12 mouse cellular contexts compared by ENCODE assay signal in genomic region chr15:95963124-95963482, GRCm38 (mm10).
DNase-seq lines count a peak whose midpoint lies in the region; ATAC-seq and TF ChIP-seq lines count a peak whose summit lies in the region.
"Had no signal": no experiment of that assay in that cellular context is flagged by ENCODE, and none has a peak within 500 bp of the region (broad histone marks: within the 10 kb centered on the region; RNA-seq: fewer than 3 reads in every experiment).

No protein-coding gene starts in this region.

- H3K4me3 ChIP-seq in embryonic facial prominence, embryonic 15.5 days (replicated peaks), result no peak overlapping the region
- H3K4me3 ChIP-seq in embryonic facial prominence, embryonic 10.5 days, result no peak overlapping the region
- H3K4me3 ChIP-seq in lung, adult 2 months (replicated peaks; ENCODE audit: extremely low read depth, low read depth, low read length), result no peak overlapping the region

- H3K4me2 ChIP-seq in embryonic facial prominence, embryonic 15.5 days (replicated peaks), result no peak overlapping the region

- H3K4me1 ChIP-seq in embryonic facial prominence, embryonic 15.5 days, result peaks cover 14% of the 10 kb centered on the region; the same call in 1 of the 2 replicates
- H3K4me1 ChIP-seq in embryonic facial prominence, embryonic 10.5 days, result peaks cover 14% of the 10 kb centered on the region
- H3K4me1 ChIP-seq in lung, adult 2 months (ENCODE audit: control insufficient read depth, insufficient read depth, low read length), result no peaks in the 10 kb centered on the region

- peaks cover 29% of the 10 kb centered on the region for H3K36me3 ChIP-seq in embryonic facial prominence, embryonic 15.5 days
- H3K36me3 ChIP-seq in embryonic facial prominence, embryonic 10.5 days (replicated peaks), result peaks cover 40% of the 10 kb centered on the region

- H3K27ac ChIP-seq in embryonic facial prominence, embryonic 15.5 days (replicated peaks), result 0 out of 2 replicates have a peak overlapping the region, but pooled peaks have one; percentile 17
- no peak overlapping the region for H3K27ac ChIP-seq in embryonic facial prominence, embryonic 10.5 days (replicated peaks)
- H3K27ac ChIP-seq: macrophage had no signal

- ATAC-seq in embryonic facial prominence, embryonic 15.5 days (ENCODE audit: insufficient number of reproducible peaks, low FRiP score, low TSS enrichment, low read depth), result no peak
- peak; percentile 90 for ATAC-seq in megakaryocyte, adult 5-6 weeks (ENCODE audit: poor library complexity, severe bottlenecking)

- DNase-seq in embryonic facial prominence, embryonic 10.5 days (ENCODE audit: low spot score), result no peak
- DNase-seq in lung, postnatal 36 days, result peak; percentile 48
- DNase-seq in lung, adult 2 months, result no peak
- peak; percentile 23 to 54 for DNase-seq in spleen, postnatal 14 days (ENCODE audit: low spot score in 2 of 2)
- no peak for DNase-seq in kidney, adult 18-20 months
- no peak for DNase-seq in adrenal gland, postnatal 36 days
- DNase-seq: adrenal gland, postnatal 10 days; cerebellum, adult 2 months; gastrocnemius, postnatal 14 days had no signal

- no peaks in the 10 kb centered on the region for H3K27me3 ChIP-seq in embryonic facial prominence, embryonic 15.5 days
- H3K27me3 ChIP-seq in embryonic facial prominence, embryonic 10.5 days (replicated peaks; ENCODE audit: low read depth, poor library complexity, severe bottlenecking), result no peaks in the 10 kb centered on the region

- H3K9me3 ChIP-seq in embryonic facial prominence, embryonic 15.5 days (replicated peaks), result no peaks in the 10 kb centered on the region
- H3K9me3 ChIP-seq in embryonic facial prominence, embryonic 10.5 days, result no peaks in the 10 kb centered on the region

- no peak for TF ChIP-seq POLR2A in lung, adult 2 months (IDR thresholded peaks at IDR 0.05; ENCODE audit: borderline replicate concordance, extremely low read depth, low read depth, low read length)

- no peak for TF ChIP-seq CTCF in lung, adult 2 months (IDR thresholded peaks at IDR 0.05; ENCODE audit: insufficient read depth, low read length)

- no peak overlapping the region for H3K9ac ChIP-seq in embryonic facial prominence, embryonic 15.5 days

- WGBS in embryonic facial prominence, embryonic 15.5 days, result 65% methylated on average over 10 of the region's 10 CpGs
- WGBS in embryonic facial prominence, embryonic 10.5 days, result 77% methylated on average over 10 of the region's 10 CpGs
- WGBS in lung, adult 2 months, result 83% methylated on average over 10 of the region's 10 CpGs

Comparison
In these comparisons a context has a peak if more than half of its experiments do, and no peak if none do; other contexts are left out.
1. DNase-seq: peak in lung, postnatal 36 days (single experiment) and spleen, postnatal 14 days (2 of 2); none in embryonic facial prominence, embryonic 10.5 days (single experiment), lung, adult 2 months (single experiment), kidney, adult 18-20 months (single experiment) and adrenal gland, postnatal 36 days (0 of 2).